Mouse (Mus musculus) adrenal gland, adult (tissue): ENCODE data around the gene Olfr586.
A peak's percentile ranks its signal among the peaks of the same experiment; 100 is the strongest.

Experiments used
- DNase-seq, 2 experiments: peaks; one replicate each; pipeline ENCODE4 v3.0.0; 2022 to 2023; ENCODE audit warnings: low spot score in 1 of 2; ENCODE audit not compliant: inconsistent age in 2 of 2

The Olfr586 gene

GRCm38 (mm10) chr7:103125538-103125937, at the start of gene Olfr586:
Olfr586 (minus strand) TSS chr7:103125638.
- no peak for DNase-seq

- DNase-seq, result no peak
Measured at GRCm38 (mm10) chr7:103169697-103170096, 44.3 kb upstream of the Olfr586 start.

DNA sequence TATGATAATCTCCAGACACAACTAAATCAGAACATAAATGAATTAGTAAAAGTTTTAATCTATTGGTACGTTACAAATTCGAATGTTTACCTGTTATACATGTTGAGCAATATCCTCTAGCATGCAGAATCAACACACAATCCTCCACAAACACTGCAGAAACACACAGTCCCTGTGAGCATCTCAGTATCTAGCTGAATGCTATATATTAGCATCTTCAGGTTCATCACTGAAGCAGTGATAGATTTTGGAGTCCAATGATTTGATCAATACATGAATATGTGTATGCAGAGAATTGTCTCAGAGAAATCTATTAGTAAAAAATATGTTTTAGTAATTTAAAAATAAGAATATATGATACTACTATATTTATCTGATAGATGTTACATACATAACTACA, 30.8 kb upstream of the Olfr586 start, which contains the start of gene Olfr589:
Olfr589 (minus strand) TSS at position 101 of the 400 bp plus-strand sequence.
- DNase-seq, result peak in 1 of 2 experiments; percentile 4

DNA sequence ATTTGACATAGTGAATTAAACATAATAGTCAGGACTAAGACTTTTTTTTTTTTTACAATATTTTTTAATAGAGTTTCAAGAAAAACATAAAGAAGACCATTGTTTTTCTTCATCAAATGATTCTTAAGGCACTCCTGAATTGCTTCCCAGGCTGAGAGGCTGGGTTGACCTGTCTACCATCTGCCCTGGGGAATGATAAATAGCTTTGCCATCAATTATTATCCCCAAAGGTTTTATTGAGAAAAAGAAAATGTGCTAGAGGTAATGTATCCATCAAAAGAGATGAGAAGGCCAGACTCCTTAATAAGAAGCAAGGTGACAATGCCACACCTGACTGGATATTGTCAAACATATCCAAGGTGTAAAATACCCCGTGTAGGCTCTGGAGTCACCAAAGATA, 15.1 kb upstream of the Olfr586 start, which contains the start of gene Olfr588-ps1:
Olfr588-ps1 (plus strand) TSS at position 301 of the 400 bp plus-strand sequence.
- DNase-seq, result no peak

DNA sequence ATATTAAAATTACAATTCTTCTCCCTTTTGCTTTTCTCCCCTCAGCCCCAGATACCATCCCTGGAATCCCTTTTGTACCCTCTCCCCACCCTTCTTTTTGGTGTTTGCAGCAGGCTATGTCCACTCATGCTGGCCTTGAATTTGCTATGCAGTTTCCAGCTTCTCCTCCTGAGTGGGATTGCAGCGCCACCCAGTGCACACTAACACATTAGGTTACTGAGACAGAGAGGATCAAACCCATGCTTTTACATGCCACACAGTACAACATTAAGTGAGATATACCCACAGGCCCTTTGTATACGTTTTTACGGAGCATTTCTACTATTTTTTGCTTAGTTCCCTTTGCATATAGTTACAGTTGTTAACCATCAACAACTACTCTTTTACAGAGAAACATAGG, 6.0 kb downstream of the Olfr586 start:
- peak in 1 of 2 experiments; percentile 20 for DNase-seq

DNA sequence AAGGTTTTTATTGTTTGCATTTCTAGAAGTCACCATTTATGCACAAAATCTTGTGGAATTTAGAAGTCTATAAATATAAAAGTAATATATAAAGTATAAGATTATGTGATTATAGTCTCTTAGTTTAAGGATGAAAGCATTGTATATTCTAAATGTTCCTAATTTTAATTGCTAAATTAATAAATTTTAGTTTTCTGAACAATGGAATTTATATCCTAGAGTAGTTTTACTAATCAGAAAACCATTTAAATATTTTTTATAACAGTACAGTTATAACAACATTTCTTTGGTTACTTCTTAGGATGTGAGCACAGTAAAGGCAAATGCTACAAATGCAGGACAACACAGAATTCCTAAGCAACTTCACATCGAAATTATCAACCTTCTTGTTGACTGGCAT, 28.0 kb downstream of the Olfr586 start, which contains the start of gene Olfr585:
Olfr585 (plus strand) TSS at position 301 of the 400 bp plus-strand sequence.
- no peak for DNase-seq

GRCm38 (mm10) chr7:103081585-103081984, 43.9 kb downstream of the Olfr586 start, which contains the start of gene Olfr584:
Olfr584 (plus strand) TSS chr7:103081885.
- DNase-seq, result no peak
